Mouse (Mus musculus): Measurements from ENCODE around the gene Rps12.
"Not testable (repeated sequence)": the region's sequence is repeated elsewhere in the genome, so short reads cannot be mapped to it uniquely, and the experiment has no call there.

Gene Rps12

GRCm38 (mm10) chr10:23796551-23797503 is 9.8 kb upstream of the Rps12 start, which contains the start of gene Slc18b1:
Slc18b1 (plus strand) TSS chr10:23796986.
- no peaks in the 10 kb centered on the region for H3K9me3 ChIP-seq (ENCODE audit: low read length)
- 0 out of 2 replicates have a peak, but pooled peaks cover 3% of the 10 kb centered on the region for H3K27me3 ChIP-seq (ENCODE audit: insufficient read depth, low read length)
- TF ChIP-seq POU5F1 (IDR thresholded peaks at IDR 0.05; ENCODE audit: borderline replicate concordance, low read length), result no peak
- TF ChIP-seq CTCF (conservative IDR thresholded peaks at IDR 0.05; ENCODE audit: low read length), result no peak
- no peak for TF ChIP-seq NANOG (IDR thresholded peaks at IDR 0.05; ENCODE audit: borderline replicate concordance, low read length)
- peaks cover 54% of the 10 kb centered on the region for H3K4me1 ChIP-seq (replicated peaks; ENCODE audit: low read depth, low read length)
- peak within 1 kb of the TSS; percentile 80 for H3K4me3 ChIP-seq (replicated peaks; ENCODE audit: low read length)
- peaks cover 4% of the 10 kb centered on the region; the same call in 1 of the 2 replicates for H3K36me3 ChIP-seq (ENCODE audit: insufficient read depth, low read length)

- TF ChIP-seq CTCF (conservative IDR thresholded peaks at IDR 0.05; ENCODE audit: low read length), result no peak
- Histone ChIP-seq H3K4me1 (replicated peaks; ENCODE audit: low read depth, low read length) (peaks cover 58% of the 10 kb centered on the region), H3K4me3 (replicated peaks; ENCODE audit: low read length) (no peak overlapping the region), H3K27me3 (ENCODE audit: insufficient read depth, low read length) (0 out of 2 replicates have a peak, but pooled peaks cover 2% of the 10 kb centered on the region), H3K9me3 (ENCODE audit: low read length) (no peaks in the 10 kb centered on the region), H3K36me3 (ENCODE audit: insufficient read depth, low read length) (no peaks in the 10 kb centered on the region)
These were observed 8.9 kb upstream of the Rps12 start for GRCm38 (mm10) chr10:23795871-23796520.

GRCm38 (mm10) chr10:23788056-23788600 is 1.1 kb upstream of the Rps12 start:
- H3K27me3 ChIP-seq (ENCODE audit: insufficient read depth, low read length), result no peaks in the 10 kb centered on the region
- H3K9me3 ChIP-seq (ENCODE audit: low read length), result no peaks in the 10 kb centered on the region
- H3K36me3 ChIP-seq (ENCODE audit: insufficient read depth, low read length), result peaks cover 37% of the 10 kb centered on the region
- TF ChIP-seq POU5F1 (IDR thresholded peaks at IDR 0.05; ENCODE audit: borderline replicate concordance, low read length) (no peak), CTCF (conservative IDR thresholded peaks at IDR 0.05; ENCODE audit: low read length) (no peak), NANOG (IDR thresholded peaks at IDR 0.05; ENCODE audit: borderline replicate concordance, low read length) (no peak)
- peaks cover 30% of the 10 kb centered on the region for H3K4me1 ChIP-seq (replicated peaks; ENCODE audit: low read depth, low read length)
- H3K4me3 ChIP-seq (replicated peaks; ENCODE audit: low read length), result peak overlapping the region; percentile 97

GRCm38 (mm10) chr10:23786631-23787038 is 440 bp downstream of the Rps12 start:
- H3K36me3 ChIP-seq (ENCODE audit: insufficient read depth, low read length), result peaks cover 42% of the 10 kb centered on the region
- H3K27me3 ChIP-seq (ENCODE audit: insufficient read depth, low read length); H3K9me3 ChIP-seq (ENCODE audit: low read length): not testable (repeated sequence)
- H3K4me1 ChIP-seq (replicated peaks; ENCODE audit: low read depth, low read length), result peaks cover 28% of the 10 kb centered on the region
- H3K4me3 ChIP-seq (replicated peaks; ENCODE audit: low read length), result peak overlapping the region; percentile 97

GRCm38 (mm10) chr10:23786040-23786439 is 1.0 kb downstream of the Rps12 start:
- H3K4me1 ChIP-seq (replicated peaks; ENCODE audit: low read depth, low read length), result peaks cover 30% of the 10 kb centered on the region
- H3K36me3 ChIP-seq (ENCODE audit: insufficient read depth, low read length), result peaks cover 47% of the 10 kb centered on the region
- H3K9me3 ChIP-seq (ENCODE audit: low read length), result no peaks in the 10 kb centered on the region
- TF ChIP-seq POU5F1 (IDR thresholded peaks at IDR 0.05; ENCODE audit: borderline replicate concordance, low read length), result no peak
- H3K4me3 ChIP-seq (replicated peaks; ENCODE audit: low read length), result peak overlapping the region; percentile 97
- no peaks in the 10 kb centered on the region for H3K27me3 ChIP-seq (ENCODE audit: insufficient read depth, low read length)

- H3K9me3 ChIP-seq (ENCODE audit: low read length); H3K27me3 ChIP-seq (ENCODE audit: insufficient read depth, low read length): not testable (repeated sequence)
- peak overlapping the region; percentile 97 for H3K4me3 ChIP-seq (replicated peaks; ENCODE audit: low read length)
- peaks cover 35% of the 10 kb centered on the region for H3K4me1 ChIP-seq (replicated peaks; ENCODE audit: low read depth, low read length)
- H3K36me3 ChIP-seq (ENCODE audit: insufficient read depth, low read length), result peaks cover 47% of the 10 kb centered on the region
These were observed 1.5 kb downstream of the Rps12 start for GRCm38 (mm10) chr10:23785599-23785998.

GRCm38 (mm10) chr10:23784121-23784520 is 3.0 kb downstream of the Rps12 start:
- no peak for TF ChIP-seq NANOG (IDR thresholded peaks at IDR 0.05; ENCODE audit: borderline replicate concordance, low read length)
- TF ChIP-seq CTCF (conservative IDR thresholded peaks at IDR 0.05; ENCODE audit: low read length), result no peak
- TF ChIP-seq POU5F1 (IDR thresholded peaks at IDR 0.05; ENCODE audit: borderline replicate concordance, low read length), result no peak
- H3K9me3 ChIP-seq (ENCODE audit: low read length), result no peaks in the 10 kb centered on the region

GRCm38 (mm10) chr10:23783493-23783884 is 3.6 kb downstream of the Rps12 start:
- Histone ChIP-seq H3K9me3 (ENCODE audit: low read length) (no peaks in the 10 kb centered on the region), H3K4me3 (replicated peaks; ENCODE audit: low read length) (no peak overlapping the region), H3K36me3 (ENCODE audit: insufficient read depth, low read length) (peaks cover 47% of the 10 kb centered on the region), H3K27me3 (ENCODE audit: insufficient read depth, low read length) (no peaks in the 10 kb centered on the region), H3K4me1 (replicated peaks; ENCODE audit: low read depth, low read length) (peaks cover 42% of the 10 kb centered on the region)
- TF ChIP-seq CTCF (conservative IDR thresholded peaks at IDR 0.05; ENCODE audit: low read length), result no peak
- no peak for TF ChIP-seq POU5F1 (IDR thresholded peaks at IDR 0.05; ENCODE audit: borderline replicate concordance, low read length)
- TF ChIP-seq NANOG (IDR thresholded peaks at IDR 0.05; ENCODE audit: borderline replicate concordance, low read length), result no peak

More at GRCm38 (mm10) chr10:23784121-23784520, 3.0 kb downstream of the Rps12 start:
- Histone ChIP-seq H3K4me1 (replicated peaks; ENCODE audit: low read depth, low read length) (peaks cover 45% of the 10 kb centered on the region), H3K27me3 (ENCODE audit: insufficient read depth, low read length) (no peaks in the 10 kb centered on the region), H3K4me3 (replicated peaks; ENCODE audit: low read length) (peak overlapping the region; percentile 97), H3K36me3 (ENCODE audit: insufficient read depth, low read length) (peaks cover 47% of the 10 kb centered on the region)
